Mouse (Mus musculus): ENCODE measurements around the gene Gsc. TPM values are rescaled to one million over a fixed set of nuclear protein-coding genes. Genes with fewer than 3 reads are reported as not detected.

Gsc gene
- total and polyA plus RNA-seq, 2 experiments from 2014 or later, result 1.4 TPM; not detected in 1

- H3K4me1 ChIP-seq (ENCODE audit: insufficient read depth, low read length), result no peaks in the 10 kb centered on the region; the same call in 1 of the 2 replicates
- no peak overlapping the region for H3K4me3 ChIP-seq (ENCODE audit: low read depth, low read length)
- H3K36me3 ChIP-seq (ENCODE audit: insufficient read depth, low read length), result no peaks in the 10 kb centered on the region
- H3K9ac ChIP-seq (replicated peaks; ENCODE audit: low read length, poor library complexity, severe bottlenecking), result no peak overlapping the region
- no peaks in the 10 kb centered on the region for H3K9me3 ChIP-seq (ENCODE audit: low read length)
- TF ChIP-seq CTCF (IDR thresholded peaks at IDR 0.05), result no peak
- peaks cover 55% of the 10 kb centered on the region for H3K27me3 ChIP-seq (ENCODE audit: insufficient read depth, low read length)
- 43% methylated on average over 6 of the region's 6 CpGs for WGBS
- H3K27ac ChIP-seq (ENCODE audit: low read depth, low read length), result no peak overlapping the region
- no peak for DNase-seq (ENCODE audit: low spot score)
- no peak for ATAC-seq (ENCODE audit: low FRiP score)
- no peak overlapping the region for H3K4me2 ChIP-seq (ENCODE audit: low read depth, low read length, poor library complexity, severe bottlenecking)
Observed at GRCm38 (mm10) chr12:104467372-104467771, 5.8 kb downstream of the Gsc start.

- no peak overlapping the region for H3K27ac ChIP-seq (ENCODE audit: low read depth, low read length)
- peaks cover 53% of the 10 kb centered on the region for H3K27me3 ChIP-seq (ENCODE audit: insufficient read depth, low read length)
- no peak overlapping the region for H3K4me3 ChIP-seq (ENCODE audit: low read depth, low read length)
- H3K36me3 ChIP-seq (ENCODE audit: insufficient read depth, low read length), result no peaks in the 10 kb centered on the region
- H3K4me2 ChIP-seq (ENCODE audit: low read depth, low read length, poor library complexity, severe bottlenecking), result no peak overlapping the region
- H3K4me1 ChIP-seq (ENCODE audit: insufficient read depth, low read length), result no peaks in the 10 kb centered on the region; the same call in 1 of the 2 replicates
- DNase-seq (ENCODE audit: low spot score), result no peak
- ATAC-seq (ENCODE audit: low FRiP score), result no peak
- H3K9ac ChIP-seq (replicated peaks; ENCODE audit: low read length, poor library complexity, severe bottlenecking), result no peak overlapping the region
- no peaks in the 10 kb centered on the region for H3K9me3 ChIP-seq (ENCODE audit: low read length)
- TF ChIP-seq CTCF (IDR thresholded peaks at IDR 0.05), result no peak
- WGBS, result 16% methylated on average over 7 of the region's 7 CpGs
Observed at GRCm38 (mm10) chr12:104466930-104467329, 6.2 kb downstream of the Gsc start.

- no peak for ATAC-seq (ENCODE audit: low FRiP score)
- Histone ChIP-seq H3K4me3 (ENCODE audit: low read depth, low read length) (no peak overlapping the region), H3K27me3 (ENCODE audit: insufficient read depth, low read length) (peaks cover 22% of the 10 kb centered on the region), H3K27ac (ENCODE audit: low read depth, low read length) (no peak overlapping the region), H3K9ac (replicated peaks; ENCODE audit: low read length, poor library complexity, severe bottlenecking) (no peak overlapping the region), H3K4me2 (ENCODE audit: low read depth, low read length, poor library complexity, severe bottlenecking) (no peak overlapping the region), H3K4me1 (ENCODE audit: insufficient read depth, low read length) (no peaks in the 10 kb centered on the region), H3K9me3 (ENCODE audit: low read length) (no peaks in the 10 kb centered on the region), H3K36me3 (ENCODE audit: insufficient read depth, low read length) (no peaks in the 10 kb centered on the region)
- 35% methylated on average over 8 of the region's 8 CpGs for WGBS
- TF ChIP-seq CTCF (IDR thresholded peaks at IDR 0.05), result no peak
- DNase-seq (ENCODE audit: low spot score), result no peak
Observed at GRCm38 (mm10) chr12:104461372-104461771, 11.8 kb downstream of the Gsc start.

- Histone ChIP-seq H3K4me2 (ENCODE audit: low read depth, low read length, poor library complexity, severe bottlenecking) (no peak overlapping the region), H3K27me3 (ENCODE audit: insufficient read depth, low read length) (peaks cover 17% of the 10 kb centered on the region), H3K4me3 (ENCODE audit: low read depth, low read length) (no peak overlapping the region), H3K36me3 (ENCODE audit: insufficient read depth, low read length) (no peaks in the 10 kb centered on the region), H3K4me1 (ENCODE audit: insufficient read depth, low read length) (no peaks in the 10 kb centered on the region), H3K27ac (ENCODE audit: low read depth, low read length) (no peak overlapping the region), H3K9ac (replicated peaks; ENCODE audit: low read length, poor library complexity, severe bottlenecking) (no peak overlapping the region), H3K9me3 (ENCODE audit: low read length) (no peaks in the 10 kb centered on the region)
- no peak for DNase-seq (ENCODE audit: low spot score)
- 0 out of 2 replicates have a peak, but pooled peaks have one; percentile 20 for TF ChIP-seq CTCF (IDR thresholded peaks at IDR 0.05)
- 64% methylated on average over 6 of the region's 6 CpGs for WGBS
- no peak for ATAC-seq (ENCODE audit: low FRiP score)
Observed at GRCm38 (mm10) chr12:104459377-104459776, 13.8 kb downstream of the Gsc start.

GRCm38 (mm10) chr12:104453002-104453401, 20.1 kb downstream of the Gsc start:
- Histone ChIP-seq H3K4me2 (ENCODE audit: low read depth, low read length, poor library complexity, severe bottlenecking) (no peak overlapping the region), H3K9ac (replicated peaks; ENCODE audit: low read length, poor library complexity, severe bottlenecking) (no peak overlapping the region), H3K4me3 (ENCODE audit: low read depth, low read length) (no peak overlapping the region), H3K36me3 (ENCODE audit: insufficient read depth, low read length) (no peaks in the 10 kb centered on the region), H3K9me3 (ENCODE audit: low read length) (no peaks in the 10 kb centered on the region), H3K27me3 (ENCODE audit: insufficient read depth, low read length) (no peaks in the 10 kb centered on the region), H3K27ac (ENCODE audit: low read depth, low read length) (no peak overlapping the region), H3K4me1 (ENCODE audit: insufficient read depth, low read length) (no peaks in the 10 kb centered on the region)
- 30% methylated on average over 1 of the region's 1 CpGs for WGBS
- DNase-seq (ENCODE audit: low spot score) (no peak), ATAC-seq (ENCODE audit: low FRiP score) (no peak)
- no peak for TF ChIP-seq CTCF (IDR thresholded peaks at IDR 0.05)

- H3K36me3 ChIP-seq (ENCODE audit: insufficient read depth, low read length), result no peaks in the 10 kb centered on the region
- whole genome bisulfite sequencing, result 76% methylated on average over 10 of the region's 10 CpGs
- no peak overlapping the region for H3K27ac ChIP-seq (ENCODE audit: low read depth, low read length)
- H3K4me3 ChIP-seq (ENCODE audit: low read depth, low read length), result no peak overlapping the region
- H3K9me3 ChIP-seq (ENCODE audit: low read length), result no peaks in the 10 kb centered on the region
- H3K9ac ChIP-seq (replicated peaks; ENCODE audit: low read length, poor library complexity, severe bottlenecking), result no peak overlapping the region
- no peaks in the 10 kb centered on the region for H3K4me1 ChIP-seq (ENCODE audit: insufficient read depth, low read length)
- DNase-seq (ENCODE audit: low spot score) (no peak), ATAC-seq (ENCODE audit: low FRiP score) (no peak)
- no peak for TF ChIP-seq CTCF (IDR thresholded peaks at IDR 0.05)
- no peak overlapping the region for H3K4me2 ChIP-seq (ENCODE audit: low read depth, low read length, poor library complexity, severe bottlenecking)
- H3K27me3 ChIP-seq (ENCODE audit: insufficient read depth, low read length), result no peaks in the 10 kb centered on the region
Observed at GRCm38 (mm10) chr12:104450257-104450656, 22.9 kb downstream of the Gsc start.
